ENCODE assay signal across 9 mouse cellular contexts in the genomic region with DNA sequence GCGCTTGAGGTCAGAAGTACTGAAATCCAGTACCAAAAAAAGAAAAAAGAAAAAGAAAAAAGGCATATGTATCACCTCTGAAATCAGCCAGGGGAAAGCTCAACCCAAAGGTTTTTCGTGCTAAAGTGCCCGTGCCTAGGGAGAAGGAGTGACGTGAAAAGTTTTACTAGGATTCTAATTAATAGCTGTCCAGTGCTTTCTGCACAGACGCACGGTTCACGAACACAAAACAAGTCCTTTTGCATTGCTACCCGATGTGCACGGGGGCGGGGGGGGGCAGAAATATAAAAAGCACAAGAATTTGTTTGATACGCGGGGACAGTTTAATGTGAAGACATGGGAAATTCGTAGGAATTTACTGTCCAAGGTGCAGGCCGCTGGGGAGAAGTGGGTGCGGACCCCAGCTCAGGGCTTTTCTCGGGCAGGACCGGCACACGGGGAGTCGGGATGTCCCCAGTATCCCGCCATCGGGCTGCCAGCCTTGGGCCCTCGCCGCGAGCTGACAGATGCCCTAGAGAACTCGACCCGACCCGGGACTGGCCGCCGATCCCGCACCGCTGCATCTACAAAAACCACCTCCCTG. TPM values are rescaled to one million over a fixed set of nuclear protein-coding genes. Genes with fewer than 3 reads are reported as not detected.
DNase-seq lines count a peak whose midpoint lies in the region; ATAC-seq and TF ChIP-seq lines count a peak whose summit lies in the region.
"Had no signal": no experiment of that assay in that cellular context is flagged by ENCODE, and none has a peak within 500 bp of the region (broad histone marks: within the 10 kb centered on the region; RNA-seq: fewer than 3 reads in every experiment).

No protein-coding gene starts in this region.

- H3K9ac ChIP-seq in heart, embryonic 12.5 days: peak overlapping the region; percentile 90
- peak overlapping the region; percentile 92 for H3K9ac ChIP-seq in heart, postnatal 0 days (replicated peaks; ENCODE audit: low read depth, low read length)
- peak overlapping the region; percentile 65 for H3K9ac ChIP-seq in liver, embryonic 15.5 days

- H3K4me2 ChIP-seq in heart, embryonic 12.5 days: peak overlapping the region; percentile 80
- H3K4me2 ChIP-seq in heart, postnatal 0 days (ENCODE audit: low read depth, low read length): peak overlapping the region; percentile 76
- H3K4me2 ChIP-seq in liver, embryonic 15.5 days: peak overlapping the region; percentile 79

- peak; percentile 78 for ATAC-seq in heart, embryonic 12.5 days (ENCODE audit: insufficient number of reproducible peaks, low FRiP score)
- peak; percentile 27 for ATAC-seq in heart, postnatal 0 days (ENCODE audit: insufficient read depth, low read depth)
- ATAC-seq in liver, embryonic 15.5 days (ENCODE audit: insufficient read depth): no peak

- no peaks in the 10 kb centered on the region for H3K36me3 ChIP-seq in heart, embryonic 12.5 days
- no peaks in the 10 kb centered on the region for H3K36me3 ChIP-seq in heart, postnatal 0 days (replicated peaks; ENCODE audit: control insufficient read depth, insufficient read depth, low read length)
- H3K36me3 ChIP-seq in liver, embryonic 15.5 days (replicated peaks): no peaks in the 10 kb centered on the region

- no peak for DNase-seq in heart, adult 9 months (ENCODE audit: low spot score in 2 of 2)
- DNase-seq in adipocyte (ENCODE audit: low spot score): peak; percentile 10
- peak; percentile 6 for DNase-seq in heart, postnatal 0 days (ENCODE audit: low spot score)
- DNase-seq in gastrocnemius, adult 18-20 months (ENCODE audit: low spot score): no peak
- no peak for DNase-seq in adrenal gland, postnatal 4 days (ENCODE audit: low spot score in 2 of 2)
- no peak for DNase-seq in layer of hippocampus, adult 9-11 months

- H3K27ac ChIP-seq in heart, embryonic 12.5 days (ENCODE audit: poor library complexity, severe bottlenecking): 0 out of 2 replicates have a peak overlapping the region, but pooled peaks have one; percentile 56
- peak overlapping the region; percentile 68 for H3K27ac ChIP-seq in heart, postnatal 0 days (ENCODE audit: low read depth)
- H3K27ac ChIP-seq in liver, embryonic 15.5 days (replicated peaks): 0 out of 2 replicates have a peak overlapping the region, but pooled peaks have one; percentile 21

- TF ChIP-seq EP300 in heart, postnatal 0 days (IDR thresholded peaks at IDR 0.05; ENCODE audit: low read depth): no peak

- H3K27me3 ChIP-seq in heart, embryonic 12.5 days (replicated peaks): no peaks in the 10 kb centered on the region
- H3K27me3 ChIP-seq in heart, postnatal 0 days (ENCODE audit: control insufficient read depth, insufficient read depth, low read length): no peaks in the 10 kb centered on the region
- no peaks in the 10 kb centered on the region for H3K27me3 ChIP-seq in liver, embryonic 15.5 days

- TF ChIP-seq CTCF in heart, postnatal 0 days (IDR thresholded peaks at IDR 0.05; ENCODE audit: low read depth): no peak

- H3K9me3 ChIP-seq in heart, embryonic 12.5 days (replicated peaks): peaks cover 9% of the 10 kb centered on the region; the same call in 1 of the 2 replicates
- H3K9me3 ChIP-seq in heart, postnatal 0 days (replicated peaks; ENCODE audit: control insufficient read depth, low read length): peaks cover 4% of the 10 kb centered on the region; the same call in 1 of the 2 replicates
- H3K9me3 ChIP-seq in liver, embryonic 15.5 days (replicated peaks): no peaks in the 10 kb centered on the region

- 1% methylated on average over 31 of the region's 31 CpGs for WGBS in heart, embryonic 12.5 days
- 2% methylated on average over 31 of the region's 31 CpGs for WGBS in heart, postnatal 0 days
- WGBS in liver, embryonic 15.5 days (ENCODE audit: insufficient replicate concordance): under 1% methylated on average over 31 of the region's 31 CpGs

- H3K4me3 ChIP-seq in heart, embryonic 12.5 days: peak overlapping the region; percentile 93
- peak overlapping the region; percentile 87 for H3K4me3 ChIP-seq in heart, postnatal 0 days (ENCODE audit: low read depth, low read length)
- peak overlapping the region; percentile 73 for H3K4me3 ChIP-seq in liver, embryonic 15.5 days (replicated peaks)

- 0 out of 2 replicates have a peak, but pooled peaks cover 6% of the 10 kb centered on the region for H3K4me1 ChIP-seq in heart, embryonic 12.5 days (replicated peaks)
- peaks cover 9% of the 10 kb centered on the region; the same call in 1 of the 2 replicates for H3K4me1 ChIP-seq in heart, postnatal 0 days (ENCODE audit: control insufficient read depth, insufficient read depth)
- peaks cover 11% of the 10 kb centered on the region; the same call in 1 of the 2 replicates for H3K4me1 ChIP-seq in liver, embryonic 15.5 days (replicated peaks)

RNA-seq across cellular contexts. Expression of a gene that starts 0.4 kb away (rescaled TPM):
- 3.6 and 4.3 TPM in 2 replicates for polyA plus RNA-seq in heart, embryonic 12.5 days (2016; fragmentation: Nextera tagmentation; extraction: Ambion mirVana)
- 0.95 and 1.2 TPM in 2 replicates for total RNA-seq in heart, postnatal 0 days (2014; rRNA removed; ENCODE audit: low replicate concordance)
- 2.3 and 3.0 TPM in 2 replicates for polyA plus RNA-seq in heart, postnatal 0 days (2015; fragmentation: Nextera tagmentation; extraction: Ambion mirVana)
- 0.60 and 0.79 TPM in 2 replicates for polyA plus RNA-seq in liver, embryonic 15.5 days (2015; fragmentation: Nextera tagmentation; extraction: Ambion mirVana)
- 1 to 10 TPM; 1.9 to 2.0 TPM for total RNA-seq in gastrocnemius, adult 18-20 months (2021)
- total RNA-seq in adrenal gland, postnatal 4 days (2021): 1 to 10 TPM; 5.9 to 6.0 TPM

RNA-seq across cellular contexts. Expression of a gene that starts 38.8 kb away (rescaled TPM):
- polyA plus RNA-seq in heart, embryonic 12.5 days (2016; fragmentation: Nextera tagmentation; extraction: Ambion mirVana): not detected in 2 replicates
- total RNA-seq in heart, postnatal 0 days (2014; rRNA removed; ENCODE audit: low replicate concordance): not detected in 2 replicates
- not detected in 2 replicates for polyA plus RNA-seq in heart, postnatal 0 days (2015; fragmentation: Nextera tagmentation; extraction: Ambion mirVana)
- polyA plus RNA-seq in liver, embryonic 15.5 days (2015; fragmentation: Nextera tagmentation; extraction: Ambion mirVana): not detected in 2 replicates
- total RNA-seq in gastrocnemius, adult 18-20 months (2021): not detected
- total RNA-seq in adrenal gland, postnatal 4 days (2021): not detected
- total RNA-seq: layer of hippocampus, postnatal 10 days had no signal

RNA-seq across cellular contexts. Expression of a gene that starts 45.8 kb away (rescaled TPM):
- 142 and 145 TPM in 2 replicates for polyA plus RNA-seq in heart, embryonic 12.5 days (2016; fragmentation: Nextera tagmentation; extraction: Ambion mirVana)
- 141 and 196 TPM in 2 replicates for total RNA-seq in heart, postnatal 0 days (2014; rRNA removed; ENCODE audit: low replicate concordance)
- polyA plus RNA-seq in heart, postnatal 0 days (2015; fragmentation: Nextera tagmentation; extraction: Ambion mirVana): 173 and 181 TPM in 2 replicates
- polyA plus RNA-seq in liver, embryonic 15.5 days (2015; fragmentation: Nextera tagmentation; extraction: Ambion mirVana): 91.3 and 95.5 TPM in 2 replicates
- 10 to 100 TPM; 58.3 to 61.5 TPM for total RNA-seq in gastrocnemius, adult 18-20 months (2021)
- total RNA-seq in adrenal gland, postnatal 4 days (2021): 100 to 1,000 TPM in 1 of 2 experiments, 10 to 100 TPM in 1; 95.6 to 111 TPM

RNA-seq across cellular contexts. Expression of a gene that starts 55.3 kb away (rescaled TPM):
- 264 and 276 TPM in 2 replicates for polyA plus RNA-seq in heart, embryonic 12.5 days (2016; fragmentation: Nextera tagmentation; extraction: Ambion mirVana)
- total RNA-seq in heart, postnatal 0 days (2014; rRNA removed; ENCODE audit: low replicate concordance): 563 and 624 TPM in 2 replicates
- 720 and 738 TPM in 2 replicates for polyA plus RNA-seq in heart, postnatal 0 days (2015; fragmentation: Nextera tagmentation; extraction: Ambion mirVana)
- 20.2 and 23.1 TPM in 2 replicates for polyA plus RNA-seq in liver, embryonic 15.5 days (2015; fragmentation: Nextera tagmentation; extraction: Ambion mirVana)
- total RNA-seq in gastrocnemius, adult 18-20 months (2021): 100 to 1,000 TPM; 539 to 562 TPM
- total RNA-seq in adrenal gland, postnatal 4 days (2021): 100 to 1,000 TPM; 142 to 143 TPM

Comparison
In these comparisons a context has a peak if more than half of its experiments do, and no peak if none do; other contexts are left out.
1. DNase-seq: peak in adipocyte (single experiment) and heart, postnatal 0 days (single experiment); none in heart, adult 9 months (0 of 2), gastrocnemius, adult 18-20 months (single experiment), adrenal gland, postnatal 4 days (0 of 2) and layer of hippocampus, adult 9-11 months (single experiment).
2. Peak in every context shown above with its lines, with median percentiles within 50 percentile points of each other: H3K27ac ChIP-seq, H3K4me2 ChIP-seq, H3K4me3 ChIP-seq and H3K9ac ChIP-seq.